Mouse (Mus musculus) E14TG2a.4 (cell line): ENCODE data around the gene Oma1.

ENCODE experiments used
- H3K27me3 ChIP-seq: 2 replicates; pipeline ENCODE4 v1.6.1; 2014; ENCODE audit warnings: low read length, control low read depth; ENCODE audit not compliant: insufficient read depth
- H3K36me3 ChIP-seq: 2 replicates; pipeline ENCODE4 v1.6.1; 2014; ENCODE audit warnings: low read length, control low read depth; ENCODE audit not compliant: insufficient read depth
- H3K4me1 ChIP-seq: replicated peaks from 2 replicates; pipeline ENCODE4 v1.6.1; 2014; ENCODE audit warnings: low read depth, low read length, control low read depth
- H3K4me3 ChIP-seq: replicated peaks from 2 replicates; pipeline ENCODE4 v1.5.1; 2014; ENCODE audit warnings: mild to moderate bottlenecking, low read length
- H3K9me3 ChIP-seq: 2 replicates; pipeline ENCODE4 v1.6.1; 2014; ENCODE audit warnings: low read length, control low read depth
- CTCF ChIP-seq: conservative IDR thresholded peaks from 2 replicates; pipeline ENCODE4 v1.5.1; 2014; ENCODE audit warnings: low read length
- NANOG ChIP-seq: IDR thresholded peaks from 2 replicates; pipeline ENCODE4 v1.6.1; 2014; ENCODE audit warnings: borderline replicate concordance, low read length, mixed read lengths
- POU5F1 ChIP-seq: IDR thresholded peaks from 2 replicates; pipeline ENCODE4 v1.6.1; 2014; ENCODE audit warnings: low read length, borderline replicate concordance

The Oma1 gene

DNA sequence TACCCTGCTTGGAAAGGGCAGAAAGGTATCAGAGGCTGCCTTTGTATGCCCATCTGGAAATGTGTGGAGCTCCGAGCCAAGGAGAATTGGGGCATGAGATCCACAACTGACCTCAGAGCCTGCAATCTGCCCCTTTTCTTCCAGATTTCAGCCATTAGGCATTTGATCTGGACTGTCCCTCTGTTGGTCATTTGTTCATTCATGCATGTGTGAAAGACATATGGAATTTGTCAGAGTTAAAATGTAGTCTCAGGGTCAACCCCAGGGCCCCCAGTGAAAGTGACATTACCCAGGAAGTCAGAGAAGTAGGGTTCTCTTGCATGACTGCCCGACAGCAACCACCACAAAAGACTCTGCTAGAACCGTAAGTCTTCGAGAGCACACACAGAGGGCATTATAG is 89.0 kb downstream of the Oma1 start:
- TF ChIP-seq CTCF (no peak), POU5F1 (no peak), NANOG (no peak)
- no peak overlapping the region for H3K4me3 ChIP-seq

GRCm38 (mm10) chr4:103405321-103405720 is 91.7 kb downstream of the Oma1 start:
- Histone ChIP-seq H3K4me1 (peaks cover 25% of the 10 kb centered on the region), H3K9me3 (peaks cover 31% of the 10 kb centered on the region)

More for the DNA sequence above, 89.0 kb downstream of the Oma1 start:
- no peaks in the 10 kb centered on the region; the same call in 1 of the 2 replicates for H3K36me3 ChIP-seq
- no peaks in the 10 kb centered on the region for H3K27me3 ChIP-seq
- peaks cover 29% of the 10 kb centered on the region for H3K9me3 ChIP-seq
- peaks cover 4% of the 10 kb centered on the region for H3K4me1 ChIP-seq

DNA sequence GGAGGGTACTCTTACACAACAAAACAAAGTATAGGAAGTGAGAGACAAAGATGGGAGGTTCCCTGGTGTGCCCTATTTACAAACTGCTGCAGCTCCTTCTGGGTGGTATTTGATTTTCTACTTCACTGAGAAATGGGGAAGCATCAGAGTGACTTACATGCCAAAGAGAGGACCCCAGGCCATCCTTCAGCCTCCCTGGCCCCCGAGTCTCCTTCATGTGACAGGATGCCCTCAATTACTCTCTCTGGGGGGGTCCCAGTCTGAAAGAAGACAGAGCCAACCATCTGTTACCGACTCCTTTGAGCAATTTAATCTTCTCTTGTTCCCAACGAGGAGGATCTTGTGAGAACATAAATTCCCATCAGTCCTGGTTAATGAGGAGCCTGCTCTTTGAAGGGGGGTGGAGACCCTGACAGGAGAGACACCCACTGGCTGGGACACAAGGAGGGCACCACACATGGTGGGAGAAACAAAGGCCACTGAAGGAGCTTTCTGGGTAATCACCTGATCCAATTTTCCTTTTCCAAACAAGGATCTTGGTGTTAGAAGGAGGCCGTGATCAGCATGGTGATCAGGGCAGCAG is 96.7 kb downstream of the Oma1 start:
- no peak for TF ChIP-seq CTCF
- TF ChIP-seq POU5F1: no peak
- TF ChIP-seq NANOG: peak; percentile 63; the same call in 1 of the 2 replicates
- H3K9me3 ChIP-seq: peaks cover 28% of the 10 kb centered on the region
- no peaks in the 10 kb centered on the region for H3K27me3 ChIP-seq
- no peaks in the 10 kb centered on the region; the same call in 1 of the 2 replicates for H3K36me3 ChIP-seq
- H3K4me3 ChIP-seq: no peak overlapping the region
- H3K4me1 ChIP-seq: peaks cover 37% of the 10 kb centered on the region

More at GRCm38 (mm10) chr4:103405321-103405720, 91.7 kb downstream of the Oma1 start:
- H3K4me3 ChIP-seq: no peak overlapping the region
- TF ChIP-seq NANOG (no peak), POU5F1 (no peak), CTCF (no peak)
- H3K27me3 ChIP-seq: no peaks in the 10 kb centered on the region
- H3K36me3 ChIP-seq: no peaks in the 10 kb centered on the region; the same call in 1 of the 2 replicates
